Mouse (Mus musculus) heart, embryonic 11.5 days (tissue): ENCODE data around the gene Parp9. TPM values are rescaled to one million over a fixed set of nuclear protein-coding genes. Genes with fewer than 3 reads are reported as not detected.
A peak's percentile ranks its signal among the peaks of the same experiment; 100 is the strongest.
"Not testable (repeated sequence)": the region's sequence is repeated elsewhere in the genome, so short reads cannot be mapped to it uniquely, and the experiment has no call there.

Experiments used
- ATAC-seq: fragments of 200-750 bp; cut with Nextera tagmentation; replicated peaks from 2 replicates; pipeline ENCODE4 v1.8.0; 2017; ENCODE audit warnings: moderate library complexity; ENCODE audit not compliant: insufficient number of reproducible peaks, low FRiP score, low TSS enrichment
- H3K27ac ChIP-seq: fragments of 300-500 bp; sonication (generic); 2 replicates; pipeline ENCODE4 v1.5.1; 2014; ENCODE audit warnings: mild to moderate bottlenecking, low read depth, low read length
- H3K27me3 ChIP-seq: fragments of 300-500 bp; sonication (generic); 2 replicates; pipeline ENCODE4 v1.6.1; 2014; ENCODE audit warnings: mild to moderate bottlenecking, low read length, mixed read lengths; ENCODE audit not compliant: control insufficient read depth, insufficient read depth
- H3K36me3 ChIP-seq: fragments of 300-500 bp; sonication (generic); 2 replicates; pipeline ENCODE4 v1.6.1; 2014; ENCODE audit warnings: mild to moderate bottlenecking, low read length, moderate library complexity, mixed read lengths; ENCODE audit not compliant: control insufficient read depth, insufficient read depth
- H3K4me1 ChIP-seq: fragments of 300-500 bp; sonication (generic); 2 replicates; pipeline ENCODE4 v1.6.1; 2014; ENCODE audit warnings: low read length; ENCODE audit not compliant: control insufficient read depth, insufficient read depth
- H3K4me2 ChIP-seq: fragments of 300-500 bp; sonication (generic); 2 replicates; pipeline ENCODE4 v1.6.1; 2014; ENCODE audit warnings: mild to moderate bottlenecking, moderate library complexity
- H3K4me3 ChIP-seq: fragments of 300-500 bp; sonication (generic); 2 replicates; pipeline ENCODE4 v1.5.1; 2014; ENCODE audit warnings: low read depth, low read length
- H3K9ac ChIP-seq: fragments of 300-500 bp; sonication (generic); 2 replicates; pipeline ENCODE4 v1.6.1; 2014; ENCODE audit warnings: mild to moderate bottlenecking, low read depth, low read length, moderate library complexity
- H3K9me3 ChIP-seq: fragments of 300-500 bp; sonication (generic); replicated peaks from 2 replicates; pipeline ENCODE4 v1.6.1; 2016; ENCODE audit warnings: low read length; ENCODE audit not compliant: control insufficient read depth
- WGBS: fragments of 180-500 bp; shearing (Covaris S2); extraction: QIAGEN DNeasy Blood & Tissue Kit; methylation state at CpG from one replicate; pipeline ENCODE4 v1.1.7; 2014; ENCODE audit not compliant: insufficient replicate concordance; 5-methylcytosine and 5-hydroxymethylcytosine counted together
- polyA plus RNA-seq: library from polyadenylated mRNA; unstranded; fragments of >200 nt; fragmentation: Nextera tagmentation; extraction: Ambion mirVana; gene quantifications from 2 replicates; pipeline ENCODE4 v1.2.1, GENCODE M21; 2014

The Parp9 gene
- polyA plus RNA-seq, 1 experiment from 2014 or later: 3.3 TPM

GRCm38 (mm10) chr16:35978450-35978849, 40.2 kb downstream of the Parp9 start, which contains the start of gene Kpna1:
Gene Kpna1, plus strand, starts transcription at chr16:35978750.
- not testable (repeated sequence) for H3K4me3 ChIP-seq, H3K4me1 ChIP-seq, H3K36me3 ChIP-seq, H3K9ac ChIP-seq, H3K9me3 ChIP-seq, H3K27ac ChIP-seq, ATAC-seq, H3K4me2 ChIP-seq, H3K27me3 ChIP-seq
- 88% methylated on average over 1 of the region's 1 CpGs for WGBS

- Histone ChIP-seq H3K9ac (no peak overlapping the region), H3K36me3 (no peaks in the 10 kb centered on the region), H3K4me2 (0 out of 2 replicates have a peak overlapping the region, but pooled peaks have one; percentile 4), H3K4me3 (no peak overlapping the region), H3K4me1 (peaks cover 4% of the 10 kb centered on the region; the same call in 1 of the 2 replicates), H3K27me3 (no peaks in the 10 kb centered on the region), H3K9me3 (no peaks in the 10 kb centered on the region), H3K27ac (no peak overlapping the region)
- 42% methylated on average over 19 of the region's 19 CpGs for WGBS
- ATAC-seq: peak; percentile 96
Measured at GRCm38 (mm10) chr16:35981363-35981821, 43.1 kb downstream of the Parp9 start.

DNA sequence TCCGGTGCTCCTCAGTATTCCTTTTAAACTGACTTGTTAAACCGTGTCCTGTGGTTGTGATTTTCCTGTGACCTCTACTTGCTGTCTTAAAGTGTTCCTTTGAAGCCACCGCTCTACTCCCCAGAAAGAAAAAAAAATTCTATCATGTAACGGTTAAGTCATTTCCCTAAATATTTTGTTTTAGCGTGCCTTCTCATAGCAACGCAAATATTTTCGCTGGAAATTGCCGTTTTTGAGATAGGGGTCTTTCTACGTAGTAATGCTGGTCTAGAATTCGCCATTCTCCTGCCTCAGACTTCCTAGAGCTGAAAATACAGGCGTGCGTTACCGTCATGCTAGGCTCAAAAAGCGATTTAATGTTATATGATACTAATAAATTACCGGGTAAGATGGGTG, 44.2 kb downstream of the Parp9 start:
- Histone ChIP-seq H3K4me3 (peak overlapping the region; percentile 95), H3K4me1 (peaks cover 4% of the 10 kb centered on the region; the same call in 1 of the 2 replicates), H3K9ac (peak overlapping the region; percentile 95), H3K9me3 (no peaks in the 10 kb centered on the region), H3K4me2 (peak overlapping the region; percentile 77), H3K27me3 (no peaks in the 10 kb centered on the region), H3K27ac (peak overlapping the region; percentile 100; the same call in 1 of the 2 replicates), H3K36me3 (no peaks in the 10 kb centered on the region)
- ATAC-seq: no peak
- 3% methylated on average over 15 of the region's 15 CpGs for WGBS

GRCm38 (mm10) chr16:35982902-35983516, 44.7 kb downstream of the Parp9 start:
- WGBS: under 1% methylated on average over 48 of the region's 54 CpGs
- Histone ChIP-seq H3K9ac (peak overlapping the region; percentile 95), H3K9me3 (no peaks in the 10 kb centered on the region), H3K4me2 (peak overlapping the region; percentile 77), H3K36me3 (no peaks in the 10 kb centered on the region), H3K4me3 (peak overlapping the region; percentile 95), H3K27me3 (no peaks in the 10 kb centered on the region), H3K4me1 (peaks cover 4% of the 10 kb centered on the region; the same call in 1 of the 2 replicates), H3K27ac (peak overlapping the region; percentile 100)
- ATAC-seq: peak; percentile 88

DNA sequence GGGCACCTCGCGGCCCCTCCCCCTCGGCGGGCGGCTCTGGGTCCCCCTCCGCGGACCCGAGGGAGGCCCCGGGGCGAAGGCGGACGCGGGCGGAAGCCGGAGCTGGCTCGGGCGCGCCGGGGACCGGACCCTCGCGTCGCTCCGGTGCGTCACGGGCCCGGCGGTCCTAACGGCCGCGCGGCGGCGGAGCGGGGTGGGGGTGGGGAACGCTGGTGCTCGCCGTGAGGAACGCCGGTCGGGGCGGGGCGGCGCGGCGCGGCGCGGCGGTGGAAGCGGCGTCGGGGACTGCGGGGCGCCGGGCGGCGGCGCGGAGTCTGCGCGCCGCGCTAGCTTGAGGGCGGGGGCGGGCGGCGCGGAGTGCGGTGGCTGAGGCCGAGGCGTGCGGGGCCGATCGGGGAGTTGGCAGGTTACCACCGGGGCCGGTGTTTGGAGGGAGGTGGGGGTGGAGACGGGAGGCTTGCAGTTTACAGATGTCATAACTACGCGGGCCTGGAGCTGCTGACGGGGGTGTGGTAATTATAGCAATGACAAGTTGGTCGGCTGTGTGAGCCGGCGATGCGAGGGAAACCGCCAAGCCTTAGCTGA, 45.3 kb downstream of the Parp9 start:
- H3K9ac ChIP-seq: peak overlapping the region; percentile 95
- peaks cover 4% of the 10 kb centered on the region; the same call in 1 of the 2 replicates for H3K4me1 ChIP-seq
- peak overlapping the region; percentile 95 for H3K4me3 ChIP-seq
- ATAC-seq: peak; percentile 66
- peak overlapping the region; percentile 77 for H3K4me2 ChIP-seq
- peak overlapping the region; percentile 100 for H3K27ac ChIP-seq
- H3K27me3 ChIP-seq: no peaks in the 10 kb centered on the region
- under 1% methylated on average over 63 of the region's 86 CpGs for WGBS
- H3K9me3 ChIP-seq: no peaks in the 10 kb centered on the region
- H3K36me3 ChIP-seq: no peaks in the 10 kb centered on the region

DNA sequence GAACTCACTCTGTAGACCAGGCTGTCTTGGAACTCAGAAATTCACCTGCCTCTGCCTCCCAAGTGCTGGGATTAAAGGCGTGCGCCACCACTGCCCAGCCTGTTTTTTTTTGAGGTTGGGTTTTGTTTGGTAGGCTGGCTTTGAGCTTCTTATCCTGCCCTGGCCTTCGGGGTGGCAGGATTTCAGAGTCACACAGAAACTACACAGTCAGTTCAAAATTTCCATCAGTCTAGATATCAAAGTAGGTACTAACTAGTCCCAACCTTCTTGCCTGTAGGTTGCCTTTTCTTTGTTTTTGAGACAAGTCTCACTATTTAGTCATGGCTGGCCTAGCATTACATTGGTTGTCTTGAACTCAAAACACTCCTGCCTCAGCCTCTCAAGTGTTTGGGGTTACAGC, 46.2 kb downstream of the Parp9 start:
- H3K27ac ChIP-seq: no peak overlapping the region
- H3K27me3 ChIP-seq: no peaks in the 10 kb centered on the region
- peak overlapping the region; percentile 77 for H3K4me2 ChIP-seq
- no peaks in the 10 kb centered on the region for H3K36me3 ChIP-seq
- WGBS: 55% methylated on average over 3 of the region's 3 CpGs
- peak overlapping the region; percentile 95 for H3K9ac ChIP-seq
- peak overlapping the region; percentile 95 for H3K4me3 ChIP-seq
- peaks cover 4% of the 10 kb centered on the region; the same call in 1 of the 2 replicates for H3K4me1 ChIP-seq
- no peaks in the 10 kb centered on the region for H3K9me3 ChIP-seq
- no peak for ATAC-seq

DNA sequence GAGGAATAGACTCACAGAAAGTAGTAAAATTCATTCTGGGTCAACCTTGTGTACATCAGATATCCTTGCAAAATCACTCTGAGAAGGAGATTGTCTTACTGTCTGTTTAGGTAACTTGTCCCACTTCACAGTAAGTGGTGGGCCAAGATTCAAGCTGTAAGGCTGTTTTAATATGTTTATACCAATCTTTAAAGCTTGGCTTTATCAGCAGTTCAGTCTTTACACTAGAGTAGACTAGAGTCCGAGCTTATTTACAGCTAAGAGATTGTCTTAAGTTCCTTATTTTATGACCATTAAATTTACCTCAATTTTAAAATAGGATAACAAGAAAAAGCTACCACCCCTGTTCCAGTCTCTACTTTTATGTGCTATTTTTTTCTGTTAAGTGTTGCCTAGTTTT, 49.7 kb downstream of the Parp9 start:
- H3K27me3 ChIP-seq: no peaks in the 10 kb centered on the region
- no peak for ATAC-seq
- 74% methylated on average over 1 of the region's 1 CpGs for WGBS
- no peak overlapping the region for H3K4me3 ChIP-seq
- H3K36me3 ChIP-seq: no peaks in the 10 kb centered on the region
- H3K4me2 ChIP-seq: no peak overlapping the region
- H3K9ac ChIP-seq: no peak overlapping the region
- peaks cover 4% of the 10 kb centered on the region; the same call in 1 of the 2 replicates for H3K4me1 ChIP-seq
- no peaks in the 10 kb centered on the region for H3K9me3 ChIP-seq
- no peak overlapping the region for H3K27ac ChIP-seq

DNA sequence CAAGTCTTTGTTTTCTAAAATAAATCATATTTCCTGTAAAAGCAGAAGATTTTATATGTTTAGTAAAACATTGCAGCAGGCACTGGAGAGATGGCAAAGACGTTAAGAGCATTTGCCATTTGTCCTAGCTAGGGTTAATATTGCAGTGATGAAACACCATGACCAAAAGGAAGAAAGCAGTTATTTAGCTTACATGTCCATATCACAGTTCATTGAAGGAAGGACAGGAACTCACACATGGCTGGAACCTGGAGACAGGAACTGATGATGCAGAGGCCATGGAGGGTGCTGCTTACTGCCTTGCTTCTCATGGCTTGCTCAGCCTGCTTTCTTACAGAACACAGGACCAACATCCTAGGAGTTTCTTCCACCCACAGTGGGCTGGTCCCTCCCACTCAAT, 54.1 kb downstream of the Parp9 start:
- Histone ChIP-seq H3K36me3 (no peaks in the 10 kb centered on the region), H3K9ac (no peak overlapping the region), H3K4me3 (no peak overlapping the region), H3K4me2 (no peak overlapping the region), H3K4me1 (no peaks in the 10 kb centered on the region), H3K27me3 (no peaks in the 10 kb centered on the region), H3K27ac (no peak overlapping the region), H3K9me3 (no peaks in the 10 kb centered on the region)
- ATAC-seq: no peak
- 90% methylated on average over 1 of the region's 1 CpGs for WGBS
